Mouse (Mus musculus) limb, embryonic 15.5 days (tissue): ENCODE results near the gene Klf6. TPM values are rescaled to one million over a fixed set of nuclear protein-coding genes. Genes with fewer than 3 reads are reported as not detected.

ENCODE experiments used
- ATAC-seq: fragments of 200-750 bp; cut with Nextera tagmentation; 2 replicates; pipeline ENCODE4 v1.8.0; 2017; ENCODE audit warnings: low read depth, moderate TSS enrichment; ENCODE audit not compliant: insufficient number of reproducible peaks, low FRiP score, low TSS enrichment
- H3K27ac ChIP-seq: fragments of 300-500 bp; sonication (generic); 2 replicates; pipeline ENCODE4 v1.5.1; 2015; ENCODE audit warnings: moderate library complexity, mild to moderate bottlenecking, inconsistent platforms
- H3K27me3 ChIP-seq: fragments of 300-500 bp; sonication (generic); 2 replicates; pipeline ENCODE4 v1.6.1; 2015; ENCODE audit warnings: inconsistent platforms
- H3K36me3 ChIP-seq: fragments of 300-500 bp; sonication (generic); 2 replicates; pipeline ENCODE4 v1.6.1; 2015; ENCODE audit warnings: inconsistent platforms
- H3K4me1 ChIP-seq: fragments of 300-500 bp; sonication (generic); 2 replicates; pipeline ENCODE4 v1.6.1; 2015; ENCODE audit warnings: inconsistent platforms
- H3K4me2 ChIP-seq: fragments of 300-500 bp; sonication (generic); 2 replicates; pipeline ENCODE4 v1.6.1; 2015; ENCODE audit warnings: mild to moderate bottlenecking, inconsistent platforms
- H3K4me3 ChIP-seq: fragments of 300-500 bp; sonication (generic); 2 replicates; pipeline ENCODE4 v1.5.1; 2015; ENCODE audit warnings: mild to moderate bottlenecking, inconsistent platforms
- H3K9ac ChIP-seq: fragments of 300-500 bp; sonication (generic); 2 replicates; pipeline ENCODE4 v1.6.1; 2015; ENCODE audit warnings: inconsistent platforms
- H3K9me3 ChIP-seq: fragments of 300-500 bp; sonication (generic); 2 replicates; pipeline ENCODE4 v1.6.1; 2016; ENCODE audit warnings: inconsistent platforms
- WGBS: fragments of 180-500 bp; shearing (Covaris S2); methylation state at CpG from one replicate; pipeline ENCODE4 v1.1.7; 2015; 5-methylcytosine and 5-hydroxymethylcytosine counted together
- polyA plus RNA-seq: library from polyadenylated mRNA; unstranded; fragments of >200 nt; fragmentation: Nextera tagmentation; extraction: Ambion mirVana; gene quantifications from 2 replicates; pipeline ENCODE4 v1.2.1, GENCODE M21; 2015

Gene Klf6
- polyA plus RNA-seq, 1 experiment from 2014 or later = 116 TPM

- WGBS = 56% methylated on average over 2 of the region's 2 CpGs
- H3K4me2 ChIP-seq = no peak overlapping the region
- H3K4me1 ChIP-seq = no peaks in the 10 kb centered on the region
- H3K4me3 ChIP-seq = no peak overlapping the region
- H3K36me3 ChIP-seq = no peaks in the 10 kb centered on the region
- H3K27ac ChIP-seq = no peak overlapping the region
- no peaks in the 10 kb centered on the region for H3K9me3 ChIP-seq
- H3K27me3 ChIP-seq = no peaks in the 10 kb centered on the region
- H3K9ac ChIP-seq = no peak overlapping the region
- ATAC-seq = no peak
Observed at GRCm38 (mm10) chr13:5843829-5844228, 17.5 kb upstream of the Klf6 start.

GRCm38 (mm10) chr13:5844338-5844737 lies 16.9 kb upstream of the Klf6 start:
- WGBS = 78% methylated on average over 5 of the region's 5 CpGs
- no peak overlapping the region for H3K27ac ChIP-seq
- H3K4me2 ChIP-seq = no peak overlapping the region
- H3K27me3 ChIP-seq = no peaks in the 10 kb centered on the region
- H3K36me3 ChIP-seq = no peaks in the 10 kb centered on the region
- no peak overlapping the region for H3K4me3 ChIP-seq
- no peak for ATAC-seq
- no peak overlapping the region for H3K9ac ChIP-seq
- H3K4me1 ChIP-seq = no peaks in the 10 kb centered on the region
- H3K9me3 ChIP-seq = no peaks in the 10 kb centered on the region

- no peaks in the 10 kb centered on the region for H3K36me3 ChIP-seq
- H3K4me3 ChIP-seq = no peak overlapping the region
- no peak for ATAC-seq
- 54% methylated on average over 10 of the region's 10 CpGs for WGBS
- no peaks in the 10 kb centered on the region for H3K4me1 ChIP-seq
- peak overlapping the region; percentile 59 for H3K27ac ChIP-seq
- H3K4me2 ChIP-seq = peak overlapping the region; percentile 15; the same call in 1 of the 2 replicates
- no peaks in the 10 kb centered on the region for H3K9me3 ChIP-seq
- no peak overlapping the region for H3K9ac ChIP-seq
- H3K27me3 ChIP-seq = no peaks in the 10 kb centered on the region
Observed at GRCm38 (mm10) chr13:5845161-5845590, 16.1 kb upstream of the Klf6 start.

- no peaks in the 10 kb centered on the region for H3K36me3 ChIP-seq
- no peak overlapping the region for H3K9ac ChIP-seq
- 0 out of 2 replicates have a peak overlapping the region, but pooled peaks have one; percentile 15 for H3K4me2 ChIP-seq
- no peaks in the 10 kb centered on the region for H3K27me3 ChIP-seq
- H3K9me3 ChIP-seq = no peaks in the 10 kb centered on the region
- H3K27ac ChIP-seq = peak overlapping the region; percentile 59
- ATAC-seq = no peak
- H3K4me1 ChIP-seq = no peaks in the 10 kb centered on the region
- no peak overlapping the region for H3K4me3 ChIP-seq
- 54% methylated on average over 5 of the region's 5 CpGs for WGBS
Observed at GRCm38 (mm10) chr13:5845605-5846004, 15.7 kb upstream of the Klf6 start.

- Histone ChIP-seq H3K36me3 (no peaks in the 10 kb centered on the region), H3K4me3 (no peak overlapping the region), H3K9ac (no peak overlapping the region), H3K9me3 (no peaks in the 10 kb centered on the region), H3K4me1 (no peaks in the 10 kb centered on the region), H3K4me2 (no peak overlapping the region), H3K27me3 (no peaks in the 10 kb centered on the region), H3K27ac (no peak overlapping the region)
- 74% methylated on average over 4 of the region's 4 CpGs for WGBS
- ATAC-seq = no peak
Observed at GRCm38 (mm10) chr13:5846860-5847259, 14.4 kb upstream of the Klf6 start.

- ATAC-seq = no peak
- Histone ChIP-seq H3K36me3 (no peaks in the 10 kb centered on the region), H3K9me3 (no peaks in the 10 kb centered on the region), H3K9ac (no peak overlapping the region), H3K4me3 (no peak overlapping the region), H3K4me2 (no peak overlapping the region), H3K27ac (no peak overlapping the region), H3K4me1 (no peaks in the 10 kb centered on the region), H3K27me3 (no peaks in the 10 kb centered on the region)
- 47% methylated on average over 2 of the region's 2 CpGs for WGBS
Observed at GRCm38 (mm10) chr13:5847736-5848135, 13.5 kb upstream of the Klf6 start.

- H3K9ac ChIP-seq = peak overlapping the region; percentile 72
- H3K4me2 ChIP-seq = peak overlapping the region; percentile 59
- peaks cover 12% of the 10 kb centered on the region for H3K36me3 ChIP-seq
- peak; percentile 6; the same call in 1 of the 2 replicates for ATAC-seq
- no peaks in the 10 kb centered on the region for H3K9me3 ChIP-seq
- H3K27me3 ChIP-seq = no peaks in the 10 kb centered on the region
- peak overlapping the region; percentile 71 for H3K4me3 ChIP-seq
- WGBS = under 1% methylated on average over 27 of the region's 27 CpGs
- H3K27ac ChIP-seq = peak overlapping the region; percentile 99
- peaks cover 21% of the 10 kb centered on the region for H3K4me1 ChIP-seq
Observed at GRCm38 (mm10) chr13:5860651-5861156, 578 bp upstream of the Klf6 start.

- no peak for ATAC-seq
- WGBS = under 1% methylated on average over 20 of the region's 20 CpGs
- Histone ChIP-seq H3K27ac (peak overlapping the region; percentile 98), H3K27me3 (no peaks in the 10 kb centered on the region), H3K9me3 (no peaks in the 10 kb centered on the region), H3K9ac (peak overlapping the region; percentile 76), H3K36me3 (peaks cover 26% of the 10 kb centered on the region), H3K4me3 (peak overlapping the region; percentile 71), H3K4me1 (peaks cover 29% of the 10 kb centered on the region), H3K4me2 (peak overlapping the region; percentile 50)
Observed at GRCm38 (mm10) chr13:5862003-5862625, 832 bp downstream of the Klf6 start.

- H3K27ac ChIP-seq = peak overlapping the region; percentile 98
Observed at GRCm38 (mm10) chr13:5862626-5863407, 1.5 kb downstream of the Klf6 start.

GRCm38 (mm10) chr13:5863408-5863891 lies 2.2 kb downstream of the Klf6 start:
- Histone ChIP-seq H3K4me1 (peaks cover 31% of the 10 kb centered on the region), H3K9ac (peak overlapping the region; percentile 76), H3K27me3 (no peaks in the 10 kb centered on the region), H3K27ac (peak overlapping the region; percentile 98), H3K4me2 (peak overlapping the region; percentile 50), H3K4me3 (peak overlapping the region; percentile 71), H3K9me3 (no peaks in the 10 kb centered on the region), H3K36me3 (peaks cover 38% of the 10 kb centered on the region)
- no peak for ATAC-seq
- WGBS = 4% methylated on average over 5 of the region's 5 CpGs

More at GRCm38 (mm10) chr13:5862626-5863407, 1.5 kb downstream of the Klf6 start:
- Histone ChIP-seq H3K27me3 (no peaks in the 10 kb centered on the region), H3K9ac (peak overlapping the region; percentile 76), H3K4me3 (peak overlapping the region; percentile 71), H3K4me2 (peak overlapping the region; percentile 50), H3K4me1 (peaks cover 31% of the 10 kb centered on the region), H3K36me3 (peaks cover 33% of the 10 kb centered on the region), H3K9me3 (no peaks in the 10 kb centered on the region)
- WGBS = 3% methylated on average over 16 of the region's 16 CpGs
- no peak for ATAC-seq

GRCm38 (mm10) chr13:5864265-5865097 lies 3.2 kb downstream of the Klf6 start:
- H3K9ac ChIP-seq = no peak overlapping the region
- H3K36me3 ChIP-seq = peaks cover 41% of the 10 kb centered on the region
- H3K27me3 ChIP-seq = no peaks in the 10 kb centered on the region
- H3K27ac ChIP-seq = no peak overlapping the region
- H3K4me2 ChIP-seq = peak overlapping the region; percentile 50
- H3K4me1 ChIP-seq = peaks cover 34% of the 10 kb centered on the region
- 61% methylated on average over 10 of the region's 10 CpGs for whole genome bisulfite sequencing
- peak overlapping the region; percentile 71 for H3K4me3 ChIP-seq
- no peaks in the 10 kb centered on the region for H3K9me3 ChIP-seq
- ATAC-seq = no peak
